Mouse (Mus musculus) neural tube, embryonic 13.5 days (tissue): ENCODE data around the gene Olfr329-ps. TPM values are rescaled to one million over a fixed set of nuclear protein-coding genes. Genes with fewer than 3 reads are reported as not detected.

ENCODE experiments used
- ATAC-seq: fragments of 200-750 bp; cut with Nextera tagmentation; 2 replicates; pipeline ENCODE4 v1.8.0; 2017; ENCODE audit warnings: low read depth, mild to moderate bottlenecking, moderate TSS enrichment, moderate library complexity
- H3K27ac ChIP-seq: fragments of 300-500 bp; sonication (generic); replicated peaks from 2 replicates; pipeline ENCODE4 v1.5.1; 2015; ENCODE audit warnings: moderate library complexity, mild to moderate bottlenecking, inconsistent platforms
- H3K27me3 ChIP-seq: fragments of 300-500 bp; sonication (generic); 2 replicates; pipeline ENCODE4 v1.6.1; 2015; ENCODE audit warnings: mild to moderate bottlenecking, inconsistent platforms
- H3K36me3 ChIP-seq: fragments of 300-500 bp; sonication (generic); 2 replicates; pipeline ENCODE4 v1.6.1; 2015; ENCODE audit warnings: mild to moderate bottlenecking, inconsistent platforms
- H3K4me1 ChIP-seq: fragments of 300-500 bp; sonication (generic); replicated peaks from 2 replicates; pipeline ENCODE4 v1.6.1; 2015; ENCODE audit warnings: inconsistent platforms
- H3K4me2 ChIP-seq: fragments of 300-500 bp; sonication (generic); 2 replicates; pipeline ENCODE4 v1.6.1; 2015; ENCODE audit warnings: inconsistent platforms, mild to moderate bottlenecking, moderate library complexity
- H3K4me3 ChIP-seq: fragments of 300-500 bp; sonication (generic); 2 replicates; pipeline ENCODE4 v1.5.1; 2015; ENCODE audit warnings: mild to moderate bottlenecking, inconsistent platforms
- H3K9ac ChIP-seq: fragments of 300-500 bp; sonication (generic); 2 replicates; pipeline ENCODE4 v1.6.1; 2015; ENCODE audit warnings: moderate library complexity, mild to moderate bottlenecking, inconsistent platforms
- H3K9me3 ChIP-seq: fragments of 300-500 bp; sonication (generic); 2 replicates; pipeline ENCODE4 v1.6.1; 2016; ENCODE audit warnings: inconsistent platforms
- WGBS: fragments of 180-500 bp; shearing (Covaris S2); methylation state at CpG from one replicate; pipeline ENCODE4 v1.1.7; 2015; 5-methylcytosine and 5-hydroxymethylcytosine counted together
- polyA plus RNA-seq: library from polyadenylated mRNA; unstranded; fragments of >200 nt; fragmentation: Nextera tagmentation; extraction: Ambion mirVana; gene quantifications from 2 replicates; pipeline ENCODE4 v1.2.1, GENCODE M21; 2015

Olfr329-ps gene
- polyA plus RNA-seq, 1 experiment from 2014 or later: not detected

GRCm38 (mm10) chr11:58499290-58499689 is 46.9 kb downstream of the Olfr329-ps start:
- no peak overlapping the region for H3K4me2 ChIP-seq
- no peak overlapping the region for H3K4me3 ChIP-seq
- H3K9ac ChIP-seq: no peak overlapping the region
- no peak for ATAC-seq
- no peaks in the 10 kb centered on the region for H3K36me3 ChIP-seq
- H3K27ac ChIP-seq: no peak overlapping the region
- 59% methylated on average over 3 of the region's 3 CpGs for WGBS
- no peaks in the 10 kb centered on the region for H3K4me1 ChIP-seq
- no peaks in the 10 kb centered on the region for H3K27me3 ChIP-seq
- no peaks in the 10 kb centered on the region for H3K9me3 ChIP-seq

GRCm38 (mm10) chr11:58498761-58499160 is 47.5 kb downstream of the Olfr329-ps start:
- Histone ChIP-seq H3K9me3 (no peaks in the 10 kb centered on the region), H3K9ac (no peak overlapping the region), H3K4me2 (no peak overlapping the region), H3K27ac (no peak overlapping the region), H3K4me1 (no peaks in the 10 kb centered on the region), H3K4me3 (no peak overlapping the region), H3K27me3 (no peaks in the 10 kb centered on the region), H3K36me3 (no peaks in the 10 kb centered on the region)
- WGBS: 92% methylated on average over 9 of the region's 9 CpGs
- no peak for ATAC-seq

- Histone ChIP-seq H3K4me3 (no peak within 1 kb of the TSS), H3K36me3 (no peaks in the 10 kb centered on the region), H3K9ac (no peak within 1 kb of the TSS), H3K4me1 (no peaks in the 10 kb centered on the region), H3K4me2 (no peak within 1 kb of the TSS), H3K27ac (no peak within 1 kb of the TSS), H3K9me3 (no peaks in the 10 kb centered on the region), H3K27me3 (no peaks in the 10 kb centered on the region)
- ATAC-seq: no peak
- WGBS: 83% methylated on average over 2 of the region's 2 CpGs
These were observed 53.8 kb downstream of the Olfr329-ps start, which contains the start of gene Olfr332 for GRCm38 (mm10) chr11:58492455-58492854. TSS of gene Olfr332 (minus strand) at chr11:58492555.

Other genes starting within 250 kb of the Olfr329-ps start
- gene Zfp692, start 239.4 kb downstream of the Olfr329-ps start, polyA plus RNA-seq: 25.6 and 26.9 TPM in 2 replicates
- gene Zfp672, start 216.1 kb downstream of the Olfr329-ps start, polyA plus RNA-seq: 35.5 and 39.5 TPM in 2 replicates
- gene Sh3bp5l, start 215.7 kb downstream of the Olfr329-ps start, polyA plus RNA-seq: 46.2 and 47.4 TPM in 2 replicates
- gene Lypd8, start 167.4 kb downstream of the Olfr329-ps start, polyA plus RNA-seq: not detected in 2 replicates
- not detected in 2 replicates for gene 1810065E05Rik, start 125.3 kb downstream of the Olfr329-ps start, polyA plus RNA-seq
- gene Gm12253, start 113.9 kb downstream of the Olfr329-ps start, polyA plus RNA-seq: not detected in 2 replicates
- not detected in 2 replicates for gene Lypd9, start 93.5 kb downstream of the Olfr329-ps start, polyA plus RNA-seq
- gene Olfr30, start 84.2 kb downstream of the Olfr329-ps start, polyA plus RNA-seq: not detected in 2 replicates
- not detected in 2 replicates for gene Olfr332, start 53.9 kb downstream of the Olfr329-ps start, polyA plus RNA-seq
- gene Olfr331, start 43.9 kb downstream of the Olfr329-ps start, polyA plus RNA-seq: not detected in 2 replicates
- not detected in 2 replicates for gene Olfr330, start 11.6 kb downstream of the Olfr329-ps start, polyA plus RNA-seq
- not detected in 2 replicates for gene Olfr328, start 9.2 kb upstream of the Olfr329-ps start, polyA plus RNA-seq
- gene Olfr224, start 24.1 kb upstream of the Olfr329-ps start, polyA plus RNA-seq: 0.14 TPM in 1 of 2 replicates, not detected in the other
- gene Olfr325, start 31.3 kb upstream of the Olfr329-ps start, polyA plus RNA-seq: not detected in 2 replicates
- 0.08 TPM in 1 of 2 replicates, not detected in the other for gene Olfr324, start 48.7 kb upstream of the Olfr329-ps start, polyA plus RNA-seq
- gene 2210407C18Rik, start 69.7 kb upstream of the Olfr329-ps start, polyA plus RNA-seq: not detected in 2 replicates
- gene Olfr323, start 84.1 kb upstream of the Olfr329-ps start, polyA plus RNA-seq: not detected in 2 replicates
- gene Trim58, start 94.0 kb upstream of the Olfr329-ps start, polyA plus RNA-seq: 0.11 and 0.22 TPM in 2 replicates
- gene Olfr322, start 112.4 kb upstream of the Olfr329-ps start, polyA plus RNA-seq: 0.07 TPM in 1 of 2 replicates, not detected in the other
- not detected in 2 replicates for gene Olfr320, start 134.7 kb upstream of the Olfr329-ps start, polyA plus RNA-seq
- not detected in 2 replicates for gene Olfr319, start 152.7 kb upstream of the Olfr329-ps start, polyA plus RNA-seq
- gene Olfr318, start 177.6 kb upstream of the Olfr329-ps start, polyA plus RNA-seq: not detected in 2 replicates
- 0.14 and 0.20 TPM in 2 replicates for gene Olfr317, start 192.8 kb upstream of the Olfr329-ps start, polyA plus RNA-seq
- gene Olfr316, start 206.3 kb upstream of the Olfr329-ps start, polyA plus RNA-seq: not detected in 2 replicates
- gene Olfr315, start 226.8 kb upstream of the Olfr329-ps start, polyA plus RNA-seq: not detected in 2 replicates
- not detected in 2 replicates for gene Olfr314, start 236.5 kb upstream of the Olfr329-ps start, polyA plus RNA-seq